Mouse (Mus musculus) forebrain, embryonic 16.5 days (tissue): ENCODE measurements at regions not wholly inside any gene's neighbourhood (a gene's known extent, or its start where the extent isn't known, plus 50 kb on each side); places are given as distances from the start of the nearest gene placed in this dataset.
A peak's percentile ranks its signal among the peaks of the same experiment; 100 is the strongest.

Source experiments
- ATAC-seq: fragments of 200-750 bp; cut with Nextera tagmentation; 2 replicates; pipeline ENCODE4 v1.8.0; 2017; ENCODE audit warnings: mild to moderate bottlenecking, moderate library complexity
- H3K27ac ChIP-seq: fragments of 300-500 bp; sonication (generic); 2 replicates; pipeline ENCODE4 v1.5.1; 2014; ENCODE audit warnings: low read length, control low read depth
- H3K27me3 ChIP-seq: fragments of 300-500 bp; sonication (generic); replicated peaks from 2 replicates; pipeline ENCODE4 v1.6.1; 2014; ENCODE audit warnings: low read length; ENCODE audit not compliant: control insufficient read depth, insufficient read depth
- H3K36me3 ChIP-seq: fragments of 300-500 bp; sonication (generic); 2 replicates; pipeline ENCODE4 v1.6.1; 2014; ENCODE audit not compliant: control insufficient read depth, insufficient read depth
- H3K4me1 ChIP-seq: fragments of 300-500 bp; sonication (generic); replicated peaks from 2 replicates; pipeline ENCODE4 v1.6.1; 2014; ENCODE audit warnings: low read length; ENCODE audit not compliant: control insufficient read depth, insufficient read depth
- H3K4me2 ChIP-seq: fragments of 300-500 bp; sonication (generic); 2 replicates; pipeline ENCODE4 v1.6.1; 2014; ENCODE audit warnings: mild to moderate bottlenecking, low read length, control low read depth
- H3K4me3 ChIP-seq: fragments of 300-500 bp; sonication (generic); replicated peaks from 2 replicates; pipeline ENCODE4 v1.5.1; 2014; ENCODE audit warnings: mild to moderate bottlenecking, low read length, control low read depth
- H3K9ac ChIP-seq: fragments of 300-500 bp; sonication (generic); replicated peaks from 2 replicates; pipeline ENCODE4 v1.6.1; 2014; ENCODE audit warnings: low read depth, low read length, control low read depth
- H3K9me3 ChIP-seq: fragments of 300-500 bp; sonication (generic); 2 replicates; pipeline ENCODE4 v1.6.1; 2016; ENCODE audit warnings: low read length; ENCODE audit not compliant: control insufficient read depth
- WGBS: fragments of 180-500 bp; shearing (Covaris S2); extraction: QIAGEN DNeasy Blood & Tissue Kit; methylation state at CpG from one replicate; pipeline ENCODE4 v1.1.7; 2014; 5-methylcytosine and 5-hydroxymethylcytosine counted together

DNA sequence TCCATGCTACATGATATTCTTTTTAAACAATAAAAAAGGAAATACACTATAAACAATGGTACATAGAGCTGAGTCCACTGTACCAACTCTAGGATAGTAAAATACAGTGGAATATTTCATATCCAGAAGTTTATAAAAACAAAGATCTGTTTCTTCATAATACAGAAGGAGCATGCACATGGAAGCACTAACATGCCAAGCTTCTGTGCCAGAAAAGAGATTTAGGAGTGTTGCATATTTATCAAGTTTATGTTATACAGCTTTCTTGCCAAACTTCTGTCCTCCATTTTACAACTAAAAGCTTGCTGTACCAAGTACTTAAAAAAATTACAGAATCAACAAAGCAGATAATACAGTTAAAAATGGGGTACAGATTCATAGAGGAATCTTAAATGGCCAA, 816.7 kb upstream of the A730009L09Rik start:
- H3K36me3 ChIP-seq = no peaks in the 10 kb centered on the region
- H3K27me3 ChIP-seq = no peaks in the 10 kb centered on the region
- H3K4me2 ChIP-seq = no peak overlapping the region
- H3K9ac ChIP-seq = no peak overlapping the region
- peak; percentile 76 for ATAC-seq
- 0 out of 2 replicates have a peak, but pooled peaks cover 3% of the 10 kb centered on the region for H3K4me1 ChIP-seq
- no peak overlapping the region for H3K4me3 ChIP-seq
- no peak overlapping the region for H3K27ac ChIP-seq
- no peaks in the 10 kb centered on the region for H3K9me3 ChIP-seq

DNA sequence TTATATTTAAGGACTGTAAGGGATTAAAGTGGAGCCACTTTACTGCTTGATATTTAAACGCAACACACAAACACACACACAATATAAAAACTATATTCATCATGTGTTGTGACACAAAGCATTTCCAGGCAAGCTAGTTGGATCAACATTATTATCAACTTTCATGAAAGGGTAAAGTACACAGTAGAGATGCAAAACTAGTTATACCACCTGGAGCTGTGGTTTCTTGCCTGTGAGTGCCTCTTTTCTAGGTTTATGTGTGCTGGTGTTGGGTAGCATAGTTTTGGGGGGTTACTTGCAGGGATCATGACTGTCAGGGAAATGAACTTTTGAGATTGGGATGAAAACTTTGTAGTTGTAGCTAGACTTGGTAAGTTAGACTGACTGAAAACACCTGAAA, 812.3 kb upstream of the A730009L09Rik start:
- Histone ChIP-seq H3K4me2 (no peak overlapping the region), H3K27me3 (no peaks in the 10 kb centered on the region), H3K36me3 (no peaks in the 10 kb centered on the region), H3K9ac (no peak overlapping the region), H3K4me3 (no peak overlapping the region), H3K27ac (no peak overlapping the region), H3K9me3 (no peaks in the 10 kb centered on the region), H3K4me1 (0 out of 2 replicates have a peak, but pooled peaks cover 3% of the 10 kb centered on the region)
- no peak for ATAC-seq
- WGBS = 95% methylated on average over 1 of the region's 1 CpGs
